Mouse (Mus musculus): ENCODE results near the gene Drosha.
"Not testable (repeated sequence)": the region's sequence is repeated elsewhere in the genome, so short reads cannot be mapped to it uniquely, and the experiment has no call there.

Drosha gene

DNA sequence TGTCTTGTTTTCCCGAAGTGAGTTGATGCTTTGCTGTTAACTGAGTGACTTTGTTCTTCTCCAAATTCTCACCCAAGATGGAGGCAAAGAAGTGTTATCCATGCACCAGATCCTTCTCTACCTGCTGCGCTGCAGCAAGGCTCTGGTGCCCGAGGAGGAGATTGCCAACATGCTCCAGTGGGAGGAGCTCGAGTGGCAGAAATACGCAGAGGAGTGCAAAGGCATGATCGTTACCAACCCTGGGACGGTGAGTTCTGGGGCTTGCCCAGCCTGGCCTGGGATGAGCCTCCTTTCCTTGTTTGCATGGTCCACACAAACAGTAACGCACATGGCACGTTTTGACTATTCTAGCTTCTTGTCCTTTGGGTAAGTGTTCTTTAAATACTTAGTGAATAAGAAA is 54.0 kb downstream of the Drosha start:
- DNase-seq (ENCODE audit: extremely low read depth, insufficient read length, low spot score) = no peak

GRCm38 (mm10) chr15:12879937-12880336 is 55.3 kb downstream of the Drosha start:
- DNase-seq (ENCODE audit: extremely low read depth, insufficient read length, low spot score) = no peak

GRCm38 (mm10) chr15:12884855-12885254 is 60.2 kb downstream of the Drosha start:
- DNase-seq (ENCODE audit: extremely low read depth, insufficient read length, low spot score) = no peak

GRCm38 (mm10) chr15:12885361-12885760 is 60.7 kb downstream of the Drosha start:
- no peak for DNase-seq (ENCODE audit: extremely low read depth, insufficient read length, low spot score)

- no peak for DNase-seq (ENCODE audit: extremely low read depth, insufficient read length, low spot score)
These were observed 62.6 kb downstream of the Drosha start for GRCm38 (mm10) chr15:12887206-12887605.

DNA sequence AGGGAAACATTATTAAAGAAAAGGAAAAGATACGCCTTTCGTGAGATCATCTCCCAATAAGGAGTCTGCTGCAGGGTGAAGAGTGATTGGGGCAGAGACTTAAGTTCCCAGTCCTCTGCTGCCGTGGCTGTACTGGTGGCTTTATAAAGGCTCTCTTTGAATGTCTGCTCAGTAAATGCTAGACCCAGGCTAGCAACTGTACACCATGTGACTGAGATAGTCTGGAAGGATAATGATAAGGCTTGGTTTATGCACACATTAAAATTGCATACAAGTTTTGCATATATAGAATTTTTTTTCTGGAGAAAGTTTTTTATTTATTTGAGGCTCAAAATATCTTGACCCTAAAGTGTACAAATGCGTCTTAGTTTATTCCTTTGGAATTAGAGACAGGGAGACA is 63.7 kb downstream of the Drosha start:
- DNase-seq (ENCODE audit: extremely low read depth, insufficient read length, low spot score) = no peak

DNA sequence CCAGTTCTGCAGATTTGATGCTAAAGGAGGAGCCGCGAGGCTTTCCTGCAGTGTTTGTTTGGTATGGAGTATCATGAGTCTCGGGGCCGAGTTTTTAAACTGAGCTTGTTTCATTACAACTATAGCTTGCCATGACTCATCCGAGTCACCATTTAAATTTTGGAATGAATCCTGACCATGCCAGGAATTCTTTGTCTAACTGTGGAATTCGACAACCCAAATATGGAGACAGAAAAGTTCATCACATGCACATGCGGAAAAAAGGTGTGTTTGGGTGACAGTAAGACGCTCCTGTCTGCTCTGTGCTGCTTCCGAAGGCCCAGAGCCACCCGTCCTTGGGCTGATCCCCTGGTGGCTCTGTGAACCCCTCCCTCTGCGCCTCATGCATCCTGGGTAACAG is 65.3 kb downstream of the Drosha start:
- peak; percentile 20 for DNase-seq (ENCODE audit: extremely low read depth, insufficient read length, low spot score)

DNA sequence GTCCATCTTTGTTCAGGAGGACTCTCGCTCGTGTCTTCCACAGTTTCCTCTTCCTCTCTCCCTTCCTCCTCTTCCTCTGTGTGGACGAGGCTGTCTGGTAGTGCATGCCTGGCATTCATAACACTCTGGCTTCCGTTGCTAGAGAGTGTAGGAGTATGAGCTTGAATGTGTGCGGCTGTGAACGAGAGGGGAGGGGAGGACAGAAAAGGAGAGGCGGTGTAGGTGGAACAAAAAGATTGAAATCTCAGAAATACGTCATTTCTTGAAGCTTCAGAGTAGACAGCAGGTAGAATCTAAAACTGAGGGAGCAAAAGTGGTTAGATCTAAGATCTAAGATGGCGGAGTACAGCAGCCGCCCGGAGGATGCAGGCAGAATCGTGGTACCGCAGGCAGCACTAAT is 70.8 kb downstream of the Drosha start:
- no peak for DNase-seq (ENCODE audit: extremely low read depth, insufficient read length, low spot score)

- no peak for DNase-seq (ENCODE audit: extremely low read depth, insufficient read length, low spot score)
These were observed 71.7 kb downstream of the Drosha start for GRCm38 (mm10) chr15:12896022-12897009.

GRCm38 (mm10) chr15:12897831-12898230 is 73.2 kb downstream of the Drosha start:
- DNase-seq (ENCODE audit: extremely low read depth, insufficient read length, low spot score) = no peak

GRCm38 (mm10) chr15:12900428-12901196 is 76.0 kb downstream of the Drosha start:
- DNase-seq (ENCODE audit: extremely low read depth, insufficient read length, low spot score) = no peak

DNA sequence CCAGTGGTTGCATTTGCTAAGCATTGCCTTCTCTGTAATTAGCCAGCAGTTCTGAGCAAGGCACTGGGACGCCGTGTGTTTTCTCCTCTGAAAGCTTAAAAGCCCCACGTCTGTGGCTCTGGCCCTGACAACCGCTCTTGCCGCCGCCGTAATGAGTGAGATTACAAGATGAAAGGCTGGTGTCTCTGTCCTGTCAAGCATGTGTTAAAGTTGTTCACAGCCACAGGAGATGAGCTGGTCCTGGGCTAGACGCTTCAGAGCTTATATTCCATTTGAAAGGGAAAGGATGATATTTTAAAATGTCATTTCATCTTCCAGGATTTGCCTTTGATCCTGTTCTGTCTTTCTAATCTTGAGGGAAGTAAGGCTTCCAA is 76.6 kb downstream of the Drosha start:
- DNase-seq (ENCODE audit: extremely low read depth, insufficient read length, low spot score) = no peak

- no peak for DNase-seq (ENCODE audit: extremely low read depth, insufficient read length, low spot score)
These were observed 79.8 kb downstream of the Drosha start for GRCm38 (mm10) chr15:12904442-12904841.

GRCm38 (mm10) chr15:12907962-12908719 is 83.5 kb downstream of the Drosha start:
- DNase-seq (ENCODE audit: extremely low read depth, insufficient read length, low spot score) = no peak

GRCm38 (mm10) chr15:12908720-12909028 is 84.1 kb downstream of the Drosha start:
- DNase-seq (ENCODE audit: extremely low read depth, insufficient read length, low spot score) = no peak

GRCm38 (mm10) chr15:12909171-12909570 is 84.6 kb downstream of the Drosha start:
- DNase-seq (ENCODE audit: extremely low read depth, insufficient read length, low spot score) = no peak

DNA sequence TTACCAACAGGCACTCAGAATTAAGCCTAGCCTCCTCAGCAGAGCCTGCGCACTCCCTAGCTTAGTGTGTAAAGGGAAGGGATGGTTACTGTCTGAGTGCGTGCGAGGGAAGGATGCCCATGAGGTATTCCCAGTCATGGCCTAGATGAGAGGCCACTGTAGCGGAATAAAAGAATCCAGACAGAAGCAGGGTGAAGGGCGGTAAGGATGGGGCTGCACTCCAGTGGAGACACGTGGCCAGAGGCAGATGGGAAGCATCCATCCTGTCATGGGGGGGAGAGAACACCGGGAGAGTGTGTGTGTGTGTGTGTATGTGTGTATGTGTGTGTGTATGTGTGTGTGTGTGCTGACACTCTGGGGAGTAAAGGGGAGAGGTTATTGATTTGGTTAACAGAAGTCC is 86.5 kb downstream of the Drosha start:
- no peak for DNase-seq (ENCODE audit: extremely low read depth, insufficient read length, low spot score)

GRCm38 (mm10) chr15:12916314-12916815 is 91.8 kb downstream of the Drosha start:
- no peak for DNase-seq (ENCODE audit: extremely low read depth, insufficient read length, low spot score)

- DNase-seq (ENCODE audit: extremely low read depth, insufficient read length, low spot score) = not testable (repeated sequence)
These were observed 94.8 kb downstream of the Drosha start for GRCm38 (mm10) chr15:12919326-12919966.

All from 3134 (cell line).